Mouse (Mus musculus) R1 (cell line): ENCODE measurements around the gene Clic6.

Source experiments
- DNase-seq: peaks from one replicate; pipeline ENCODE4 v3.0.0-alpha.2; 2018; ENCODE audit warnings: low read depth, low spot score

Clic6 gene

GRCm38 (mm10) chr16:92524651-92525050, 39.1 kb downstream of the Clic6 start:
- DNase-seq: no peak

- no peak for DNase-seq
These were observed 40.4 kb downstream of the Clic6 start for GRCm38 (mm10) chr16:92525919-92526318.

GRCm38 (mm10) chr16:92535258-92535657, 49.7 kb downstream of the Clic6 start:
- no peak for DNase-seq

- no peak for DNase-seq
These were observed 52.8 kb downstream of the Clic6 start for GRCm38 (mm10) chr16:92538356-92538755.

DNA sequence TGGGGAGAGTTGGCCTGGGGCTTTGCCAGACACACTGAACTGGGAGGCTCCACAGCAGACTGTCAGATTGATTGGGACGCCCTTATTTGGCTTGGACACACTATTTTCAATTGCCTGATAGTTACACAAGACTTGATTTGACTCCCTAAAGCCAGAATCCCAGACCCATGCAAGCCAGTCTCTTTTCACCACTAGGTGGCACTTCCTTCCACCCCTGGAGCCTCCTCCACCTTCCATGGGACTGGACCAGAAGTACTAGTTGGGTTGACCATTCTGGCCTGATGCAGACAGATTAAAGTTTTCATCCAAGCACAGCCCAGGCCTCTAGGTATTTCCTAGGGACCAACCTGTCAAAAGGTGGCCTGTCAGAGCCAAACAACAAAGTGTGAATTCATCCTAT, 58.7 kb downstream of the Clic6 start:
- peak; percentile 39 for DNase-seq

DNA sequence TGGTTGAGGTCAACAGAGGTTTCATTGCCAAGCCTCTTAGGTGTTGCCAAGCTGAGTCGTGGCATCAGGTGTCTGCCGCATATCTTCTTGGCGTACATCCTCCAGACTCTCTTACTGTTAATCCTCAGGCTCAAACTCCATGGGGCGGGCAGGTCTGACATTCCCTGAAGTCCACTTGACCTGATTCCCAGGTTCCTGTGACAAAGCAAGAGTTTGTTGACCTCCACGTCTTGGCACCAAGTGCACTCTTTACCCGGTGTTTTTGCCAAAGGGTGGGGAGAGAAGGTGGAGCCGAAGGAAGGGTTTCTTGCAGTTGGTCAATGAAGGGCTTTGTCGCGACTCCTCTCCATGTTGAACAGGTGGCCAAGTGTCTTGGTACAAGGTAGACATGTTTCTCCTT, 63.1 kb downstream of the Clic6 start:
- no peak for DNase-seq

GRCm38 (mm10) chr16:92551266-92552105, 66.0 kb downstream of the Clic6 start:
- DNase-seq: no peak

- no peak for DNase-seq
These were observed 66.5 kb downstream of the Clic6 start for GRCm38 (mm10) chr16:92552106-92552382.

- no peak for DNase-seq
These were observed 67.3 kb downstream of the Clic6 start for GRCm38 (mm10) chr16:92552858-92553257.

DNA sequence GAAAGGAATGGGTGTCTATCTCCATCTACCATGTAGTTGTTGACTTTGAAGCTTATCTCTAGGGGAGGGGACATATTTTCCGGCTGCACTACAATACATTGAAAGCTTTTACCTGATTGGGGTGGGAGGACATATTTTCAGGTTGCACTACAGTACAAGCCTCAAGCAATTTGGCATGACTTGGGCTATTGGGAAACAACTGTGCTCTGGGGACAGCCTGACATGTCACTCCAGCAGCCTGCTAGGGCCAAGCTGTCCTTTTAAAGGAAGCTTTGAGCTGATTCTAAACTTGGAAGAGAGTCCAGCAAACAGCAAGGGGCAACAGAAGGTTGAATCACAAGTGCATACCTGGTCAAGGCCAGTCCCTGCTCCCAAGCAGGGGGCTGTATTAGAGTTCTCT, 69.5 kb downstream of the Clic6 start:
- no peak for DNase-seq

- DNase-seq: no peak
These were observed 79.8 kb downstream of the Clic6 start for GRCm38 (mm10) chr16:92565291-92565690.

DNA sequence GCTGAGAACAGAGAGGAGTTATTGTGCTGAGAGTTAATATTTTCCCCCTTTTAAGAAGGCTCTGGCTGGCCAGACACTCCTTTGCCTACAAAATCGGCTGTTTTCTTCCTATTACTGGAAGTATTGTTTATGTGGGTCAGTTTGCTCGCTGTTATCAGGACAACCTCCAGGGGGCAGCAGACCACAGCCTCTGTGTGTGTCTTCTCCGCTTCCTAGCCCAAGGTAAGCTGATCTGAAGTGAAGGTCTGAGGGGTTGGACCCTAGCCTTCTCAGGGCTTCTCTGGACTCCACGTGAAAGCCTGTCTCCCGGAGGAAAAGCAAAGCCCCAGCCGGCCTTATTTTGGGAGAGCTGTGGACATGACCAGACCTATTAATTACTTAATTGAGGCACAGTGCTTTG, 80.2 kb downstream of the Clic6 start:
- peak; percentile 79 for DNase-seq

- no peak for DNase-seq
These were observed 80.6 kb downstream of the Clic6 start for GRCm38 (mm10) chr16:92566146-92566545.

- DNase-seq: peak; percentile 95
These were observed 85.7 kb downstream of the Clic6 start for GRCm38 (mm10) chr16:92571246-92571645.

DNA sequence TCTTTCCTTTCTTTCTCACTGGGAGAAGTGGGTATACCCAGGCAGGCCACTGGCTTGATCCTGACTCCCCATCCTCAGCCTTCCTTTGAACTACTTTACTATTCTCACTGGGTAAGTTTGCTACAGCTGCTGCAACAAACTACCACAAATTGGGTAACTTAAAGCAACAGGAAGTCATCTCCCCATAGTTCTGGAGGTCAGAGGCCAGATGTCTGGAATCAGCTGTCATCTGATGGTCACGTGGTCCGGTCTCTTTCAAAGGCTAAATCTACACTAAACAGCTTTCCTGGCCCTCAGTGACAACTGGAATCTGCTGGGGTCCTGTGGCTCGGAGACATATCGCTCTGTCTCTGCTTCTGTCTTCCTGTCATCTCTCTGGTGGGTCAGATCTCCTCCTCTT, 87.7 kb downstream of the Clic6 start:
- DNase-seq: no peak

DNA sequence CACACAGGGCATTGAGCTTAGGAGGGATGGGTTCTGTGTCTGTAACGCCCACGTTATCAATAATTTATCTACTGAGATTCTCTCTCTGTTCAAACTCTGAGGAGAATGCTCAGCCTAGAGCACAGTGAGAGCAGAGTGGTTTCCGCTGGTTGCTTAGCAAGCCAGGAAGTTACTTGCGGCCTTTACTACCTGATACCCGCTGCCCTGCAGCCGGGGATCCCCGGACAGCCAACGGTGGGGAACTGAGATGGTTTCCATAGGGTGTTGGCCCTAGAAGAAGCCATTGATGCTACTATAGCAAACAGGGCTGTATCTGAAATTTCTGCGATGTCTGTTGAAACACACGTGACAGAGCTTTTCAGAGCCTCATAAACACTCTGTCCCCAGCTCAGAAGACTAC, 90.3 kb downstream of the Clic6 start:
- DNase-seq: no peak

- DNase-seq: no peak
These were observed 91.8 kb downstream of the Clic6 start for GRCm38 (mm10) chr16:92577381-92577780.

- DNase-seq: no peak
These were observed 93.5 kb downstream of the Clic6 start for GRCm38 (mm10) chr16:92578915-92579653.

GRCm38 (mm10) chr16:92580981-92581380, 95.4 kb downstream of the Clic6 start:
- DNase-seq: no peak

DNA sequence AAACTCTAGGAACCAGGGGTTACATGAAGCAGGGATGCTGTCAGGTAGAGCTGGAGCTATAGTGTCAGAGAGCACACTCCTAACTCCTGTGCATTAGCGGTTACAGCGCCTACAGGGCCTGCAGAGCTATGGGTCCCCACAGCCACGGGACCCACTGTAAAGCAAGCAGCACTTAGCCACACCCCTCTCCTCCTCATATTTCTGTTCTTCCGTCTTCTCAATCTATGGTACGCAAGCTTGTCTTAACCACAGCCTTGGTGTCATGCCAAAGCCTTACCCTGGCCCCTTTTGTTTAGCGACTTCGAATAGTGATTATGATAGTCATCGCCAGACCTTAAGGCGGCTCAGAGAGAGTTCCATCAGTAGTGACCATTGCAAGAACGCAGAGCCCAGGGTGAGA, 96.2 kb downstream of the Clic6 start:
- DNase-seq: no peak

DNA sequence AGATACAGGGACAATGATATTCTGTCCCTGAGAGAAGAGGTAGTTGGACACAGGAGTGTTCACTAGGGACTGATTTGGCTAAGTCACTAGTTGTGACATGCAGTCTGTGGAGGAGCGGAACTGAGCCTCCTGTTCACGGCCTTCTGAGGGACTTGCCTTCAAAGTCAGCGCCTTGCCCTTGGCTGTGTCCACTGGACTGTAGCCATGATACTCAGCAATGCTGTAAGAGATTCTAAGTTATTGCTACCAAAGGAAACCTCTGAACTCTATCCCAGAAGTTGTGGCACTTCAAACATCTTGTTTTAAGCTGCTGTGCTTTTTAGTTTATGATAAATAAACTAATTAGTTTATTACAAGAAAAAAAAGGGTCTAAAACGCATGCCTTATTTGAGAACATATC, 102.3 kb downstream of the Clic6 start:
- no peak for DNase-seq
